Mouse (Mus musculus) urinary bladder, adult 18-20 months (tissue): Measurements from ENCODE around the gene Gm10229.
"Not testable (repeated sequence)": the region's sequence is repeated elsewhere in the genome, so short reads cannot be mapped to it uniquely, and the experiment has no call there.

ENCODE experiments used
- DNase-seq, 2 experiments: peaks; one replicate each; pipeline ENCODE4 v3.0.0; 2022; ENCODE audit warnings: low spot score in 2 of 2, mixed read lengths in 2 of 2

Gene Gm10229

GRCm38 (mm10) chr16:89014984-89015383 is at the start of gene Gm10229:
Gene Gm10229 (plus strand): TSS chr16:89015284.
- DNase-seq: not testable (repeated sequence)

GRCm38 (mm10) chr16:89010659-89011058 is 4.4 kb upstream of the Gm10229 start, which contains the start of gene Krtap22-2:
Gene Krtap22-2 (minus strand): TSS chr16:89010759.
- DNase-seq: no peak

- no peak for DNase-seq
These were observed 1.1 kb upstream of the Gm10229 start for GRCm38 (mm10) chr16:89013973-89014372.

GRCm38 (mm10) chr16:89031399-89031798 is 16.3 kb downstream of the Gm10229 start, which contains the start of gene Krtap6-1:
Gene Krtap6-1 (plus strand): TSS chr16:89031699.
- DNase-seq: not testable (repeated sequence)

GRCm38 (mm10) chr16:89041372-89041771 is 26.3 kb downstream of the Gm10229 start, which contains the start of gene Gm10228:
Gene Gm10228 (minus strand): TSS chr16:89041472.
- not testable (repeated sequence) for DNase-seq

- no peak for DNase-seq
These were observed 32.7 kb downstream of the Gm10229 start, which contains the start of gene Krtap6-5 for GRCm38 (mm10) chr16:89047783-89048182. Gene Krtap6-5 (minus strand): TSS chr16:89047883.

- not testable (repeated sequence) for DNase-seq
These were observed 48.8 kb downstream of the Gm10229 start, which contains the start of gene 1110025L11Rik for GRCm38 (mm10) chr16:89063902-89064301. Gene 1110025L11Rik (minus strand): TSS chr16:89064002.
